Mouse (Mus musculus) testis, adult 2 months (tissue): Measurements from ENCODE around the gene Daam2.
A peak's percentile ranks its signal among the peaks of the same experiment; 100 is the strongest.

ENCODE experiments used
- CTCF ChIP-seq: fragments of 200-500 bp; IDR thresholded peaks from 2 replicates; pipeline ENCODE4 v1.5.1; 2012; ENCODE audit warnings: low read depth, mild to moderate bottlenecking, inconsistent platforms, low read length, moderate library complexity; ENCODE audit not compliant: control insufficient read depth, insufficient read depth, insufficient replicate concordance
- POLR2A ChIP-seq: fragments of 200-500 bp; IDR thresholded peaks from 2 replicates; pipeline ENCODE4 v1.6.1; 2012; ENCODE audit warnings: low read depth, mild to moderate bottlenecking, inconsistent platforms, low read length, moderate library complexity; ENCODE audit not compliant: control insufficient read depth

DNA sequence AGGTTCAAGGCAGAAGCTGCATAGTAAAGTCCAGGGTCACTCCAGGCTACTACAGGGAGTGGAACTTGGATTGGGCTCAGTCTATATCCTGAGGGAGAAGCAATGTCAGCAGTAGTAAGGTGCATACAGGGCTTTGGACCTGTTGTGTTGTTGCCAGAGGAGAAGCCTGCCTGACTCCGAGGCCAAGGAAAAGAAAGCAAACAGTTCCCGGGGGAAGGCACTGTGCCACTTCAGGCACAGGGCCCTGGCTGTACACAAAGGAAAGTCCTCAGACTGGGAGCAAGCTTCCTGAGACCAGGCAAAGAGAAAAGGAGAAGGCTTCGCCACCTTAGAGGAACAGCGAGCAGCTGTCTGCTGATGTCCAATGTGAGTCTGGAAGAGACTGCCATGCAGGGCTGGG lies 18.1 kb downstream of the Daam2 start:
- no peak for TF ChIP-seq CTCF
- peak; percentile 33; the same call in 1 of the 2 replicates for TF ChIP-seq POLR2A
